Mouse (Mus musculus): ENCODE data around the gene S100a5. TPM values are rescaled to one million over a fixed set of nuclear protein-coding genes. Genes with fewer than 3 reads are reported as not detected.

S100a5 gene
- polyA plus RNA-seq, 1 experiment, result 186 TPM

Other genes starting within 250 kb of the S100a5 start
- gene Slc27a3, start 218.6 kb upstream of the S100a5 start, polyA plus RNA-seq (2012; rRNA removed), result 7.9 and 8.4 TPM in 2 replicates
- gene Ints3, start 174.9 kb upstream of the S100a5 start, polyA plus RNA-seq (2012; rRNA removed), result 44.3 and 49.0 TPM in 2 replicates
- 24.0 and 27.2 TPM in 2 replicates for gene Npr1, start 142.7 kb upstream of the S100a5 start, polyA plus RNA-seq (2012; rRNA removed)
- gene Ilf2, start 132.4 kb upstream of the S100a5 start, polyA plus RNA-seq (2012; rRNA removed), result 84.3 and 89.2 TPM in 2 replicates
- gene Snapin, start 117.5 kb upstream of the S100a5 start, polyA plus RNA-seq (2012; rRNA removed), result 76.1 and 78.7 TPM in 2 replicates
- gene Chtop, start 99.0 kb upstream of the S100a5 start, polyA plus RNA-seq (2012; rRNA removed), result 136 and 140 TPM in 2 replicates
- 307 and 323 TPM in 2 replicates for gene S100a1, start 94.1 kb upstream of the S100a5 start, polyA plus RNA-seq (2012; rRNA removed)
- gene S100a13, start 94.1 kb upstream of the S100a5 start, polyA plus RNA-seq (2012; rRNA removed), result 62.0 and 66.7 TPM in 2 replicates
- not detected in 2 replicates for gene S100a14, start 81.7 kb upstream of the S100a5 start, polyA plus RNA-seq (2012; rRNA removed)
- 119 and 133 TPM in 2 replicates for gene S100a16, start 71.3 kb upstream of the S100a5 start, polyA plus RNA-seq (2012; rRNA removed)
- 2.7 and 3.4 TPM in 2 replicates for gene S100a3, start 47.9 kb upstream of the S100a5 start, polyA plus RNA-seq (2012; rRNA removed)
- not detected in 2 replicates for gene S100a2, start 18.3 kb upstream of the S100a5 start, polyA plus RNA-seq (2012; rRNA removed)
- not detected in 2 replicates for gene Gm42674, start 6.6 kb upstream of the S100a5 start, polyA plus RNA-seq (2012; rRNA removed)
- gene S100a4, start 4.8 kb upstream of the S100a5 start, polyA plus RNA-seq (2012; rRNA removed), result 13.9 and 14.5 TPM in 2 replicates
- 50.6 and 60.9 TPM in 2 replicates for gene S100a6, start 4.4 kb downstream of the S100a5 start, polyA plus RNA-seq (2012; rRNA removed)
- 0.70 and 0.76 TPM in 2 replicates for gene S100a7a, start 45.5 kb downstream of the S100a5 start, polyA plus RNA-seq (2012; rRNA removed)
- gene S100a8, start 60.5 kb downstream of the S100a5 start, polyA plus RNA-seq (2012; rRNA removed), result 1.9 and 3.7 TPM in 2 replicates
- gene S100a9, start 87.2 kb downstream of the S100a5 start, polyA plus RNA-seq (2012; rRNA removed), result 2.0 and 6.7 TPM in 2 replicates
- not detected in 2 replicates for gene Pglyrp4, start 118.4 kb downstream of the S100a5 start, polyA plus RNA-seq (2012; rRNA removed)
- gene Gm5849, start 169.4 kb downstream of the S100a5 start, polyA plus RNA-seq (2012; rRNA removed), result not detected in 2 replicates